Mouse (Mus musculus): ENCODE data around the gene 2310034G01Rik. TPM values are rescaled to one million over a fixed set of nuclear protein-coding genes. Genes with fewer than 3 reads are reported as not detected.

2310034G01Rik gene
- total and polyA plus RNA-seq, 3 experiments = 0.50 to 0.95 TPM; not detected in 1

DNA sequence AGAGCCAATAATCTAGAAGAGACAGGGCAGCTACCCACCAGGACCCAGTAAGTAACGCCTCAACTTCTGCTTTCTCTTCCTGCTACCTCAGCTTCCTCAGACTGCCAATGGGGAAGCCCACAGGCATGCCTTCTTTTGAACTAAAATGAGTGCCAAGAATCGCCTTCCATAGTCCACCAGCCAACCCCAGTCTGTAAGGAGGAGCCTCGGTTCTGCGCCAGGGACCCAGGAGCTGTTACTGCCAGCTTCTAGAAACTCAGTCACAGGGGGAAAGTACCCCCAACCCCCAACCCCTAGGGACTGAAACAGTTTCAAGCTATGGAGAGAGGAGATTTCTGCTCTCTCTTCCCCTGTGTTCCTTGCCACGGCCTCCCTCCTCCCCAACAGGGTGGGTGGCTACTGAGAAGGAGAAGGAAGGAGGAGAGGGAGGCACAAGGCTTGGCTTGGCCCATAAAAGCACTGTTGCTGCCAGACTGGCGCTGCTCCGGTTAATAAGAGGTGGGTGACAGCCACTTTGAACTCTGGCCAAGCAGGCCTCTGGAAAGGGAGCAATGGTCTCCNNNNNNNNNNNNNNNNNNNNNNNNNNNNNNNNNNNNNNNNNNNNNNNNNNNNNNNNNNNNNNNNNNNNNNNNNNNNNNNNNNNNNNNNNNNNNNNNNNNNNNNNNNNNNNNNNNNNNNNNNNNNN is 10.7 kb downstream of the 2310034G01Rik start (continued):
- TF ChIP-seq NRF1 (IDR thresholded peaks at IDR 0.05; ENCODE audit: insufficient read depth, low read depth, low read length, poor library complexity, severe bottlenecking) (peak; percentile 52; the same call in 1 of the 2 replicates), ZMIZ1 (IDR thresholded peaks at IDR 0.05; ENCODE audit: low read depth, low read length) (no peak), TCF12 (IDR thresholded peaks at IDR 0.05; ENCODE audit: low read depth, low read length) (0 out of 2 replicates have a peak, but pooled peaks have one; percentile 35), JUND (IDR thresholded peaks at IDR 0.05; ENCODE audit: low read depth, low read length) (no peak), SMC3 (IDR thresholded peaks at IDR 0.05; ENCODE audit: low read depth, low read length) (0 out of 2 replicates have a peak, but pooled peaks have one; percentile 7), BHLHE40 (IDR thresholded peaks at IDR 0.05; ENCODE audit: borderline replicate concordance, low read depth, low read length) (peak; percentile 6; the same call in 1 of the 2 replicates), RCOR1 (IDR thresholded peaks at IDR 0.05; ENCODE audit: low read depth, low read length) (0 out of 2 replicates have a peak, but pooled peaks have one; percentile 25), POLR2AphosphoS5 (IDR thresholded peaks at IDR 0.05; ENCODE audit: borderline replicate concordance, low read depth, low read length) (0 out of 2 replicates have a peak, but pooled peaks have one; percentile 14), USF2 (IDR thresholded peaks at IDR 0.05; ENCODE audit: borderline replicate concordance in 1 of 2, insufficient read depth in 1 of 2, low read depth in 1 of 2, low read length in 2 of 2) (no peak), MAFK (IDR thresholded peaks at IDR 0.05; ENCODE audit: borderline replicate concordance, low read depth, low read length) (peak; percentile 26; the same call in 1 of the 2 replicates), CHD1 (IDR thresholded peaks at IDR 0.05; ENCODE audit: low read depth, low read length) (no peak), TBP (IDR thresholded peaks at IDR 0.05; ENCODE audit: low read depth, low read length) (peak; percentile 75)

DNA sequence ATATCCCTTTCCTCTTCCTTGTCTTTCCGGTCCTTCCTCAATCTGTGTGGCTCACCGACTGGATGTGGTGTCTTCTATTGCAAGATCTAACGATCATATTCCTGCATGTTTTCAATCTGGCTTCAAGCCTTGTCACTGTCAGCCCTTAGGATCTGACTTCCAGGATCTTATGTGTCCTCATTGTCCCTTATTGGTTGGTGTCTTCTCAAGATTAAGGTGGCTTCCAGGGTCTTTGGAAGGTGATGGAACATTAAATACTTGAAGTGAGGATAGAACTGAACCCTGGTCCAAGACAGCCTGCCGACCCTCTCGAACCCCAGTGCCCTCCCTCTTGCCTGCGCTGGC is 11.2 kb downstream of the 2310034G01Rik start:
- 0 out of 2 replicates have a peak, but pooled peaks have one; percentile 36 for TF ChIP-seq JUND (IDR thresholded peaks at IDR 0.05; ENCODE audit: low read depth, low read length)
- TF ChIP-seq MYB (IDR thresholded peaks at IDR 0.05; ENCODE audit: low read depth, low read length) = 0 out of 2 replicates have a peak, but pooled peaks have one; percentile 3
- TF ChIP-seq HCFC1 (IDR thresholded peaks at IDR 0.05; ENCODE audit: low read depth, low read length) = no peak
- 0 out of 2 replicates have a peak, but pooled peaks have one; percentile 1 for TF ChIP-seq ETS1 (IDR thresholded peaks at IDR 0.05; ENCODE audit: low read depth, low read length)
- no peaks in the 10 kb centered on the region for H3K9me3 ChIP-seq (replicated peaks; ENCODE audit: insufficient read depth, low read length)
- peaks cover 18% of the 10 kb centered on the region for H3K79me2 ChIP-seq (ENCODE audit: control insufficient read depth, insufficient read depth, low read length, poor library complexity)
- DNase-seq (ENCODE audit: low read depth, low spot score) = no peak
- H3K27ac ChIP-seq (ENCODE audit: control insufficient read depth, low read depth, low read length) = peak overlapping the region; percentile 89
- peak overlapping the region; percentile 50 to 57 for H3K4me3 ChIP-seq (ENCODE audit: control insufficient read depth in 1 of 2, insufficient read depth in 1 of 2, low read depth in 2 of 2, low read length in 2 of 2)
- no peaks in the 10 kb centered on the region for H3K27me3 ChIP-seq (ENCODE audit: control insufficient read depth in 1 of 2, insufficient read depth in 2 of 2, low read length in 2 of 2)
- peaks cover 18 to 30% of the 10 kb centered on the region in 2 experiments for H3K4me1 ChIP-seq (ENCODE audit: control insufficient read depth in 1 of 2, insufficient read depth in 2 of 2, low read length in 2 of 2)
- H3K36me3 ChIP-seq (ENCODE audit: control insufficient read depth in 1 of 2, insufficient read depth in 2 of 2, low read length in 2 of 2) = peaks cover 0 to 36% of the 10 kb centered on the region in 2 experiments; a peak in 2 of 4 replicates
- peak overlapping the region; percentile 73 for H3K9ac ChIP-seq (ENCODE audit: control insufficient read depth, low read depth, low read length, poor library complexity, severe bottlenecking)

Measured in MEL (cell line).